Mouse (Mus musculus): Measurements from ENCODE around the gene Akr1c20.

Gene Akr1c20

GRCm38 (mm10) chr13:4523201-4523838 lies at the start of gene Akr1c20:
TSS of gene Akr1c20 (minus strand) at chr13:4523345.
- peak; percentile 76 for DNase-seq (ENCODE audit: inconsistent ontology term)

- no peak for DNase-seq (ENCODE audit: inconsistent ontology term)
These were observed 42.9 kb upstream of the Akr1c20 start for GRCm38 (mm10) chr13:4565996-4566395.

- no peak for DNase-seq (ENCODE audit: inconsistent ontology term)
These were observed 37.4 kb upstream of the Akr1c20 start for GRCm38 (mm10) chr13:4560500-4560899.

- no peak for DNase-seq (ENCODE audit: inconsistent ontology term)
These were observed 36.0 kb upstream of the Akr1c20 start for GRCm38 (mm10) chr13:4559143-4559542.

GRCm38 (mm10) chr13:4514811-4515210 lies 8.3 kb downstream of the Akr1c20 start:
- no peak for DNase-seq (ENCODE audit: inconsistent ontology term)

- no peak for DNase-seq (ENCODE audit: inconsistent ontology term)
These were observed 55.2 kb downstream of the Akr1c20 start for GRCm38 (mm10) chr13:4467896-4468295.

GRCm38 (mm10) chr13:4465641-4466040 lies 57.5 kb downstream of the Akr1c20 start:
- DNase-seq (ENCODE audit: inconsistent ontology term) = no peak
